Mouse (Mus musculus): ENCODE results near the gene Xcl1. TPM values are rescaled to one million over a fixed set of nuclear protein-coding genes. Genes with fewer than 3 reads are reported as not detected.
"Not testable (repeated sequence)": the region's sequence is repeated elsewhere in the genome, so short reads cannot be mapped to it uniquely, and the experiment has no call there.

Xcl1 gene
- total RNA-seq (2021): not detected
- long read RNA-seq, experiment 1: 0 reads
- long read RNA-seq, experiment 2: 0 reads

DNA sequence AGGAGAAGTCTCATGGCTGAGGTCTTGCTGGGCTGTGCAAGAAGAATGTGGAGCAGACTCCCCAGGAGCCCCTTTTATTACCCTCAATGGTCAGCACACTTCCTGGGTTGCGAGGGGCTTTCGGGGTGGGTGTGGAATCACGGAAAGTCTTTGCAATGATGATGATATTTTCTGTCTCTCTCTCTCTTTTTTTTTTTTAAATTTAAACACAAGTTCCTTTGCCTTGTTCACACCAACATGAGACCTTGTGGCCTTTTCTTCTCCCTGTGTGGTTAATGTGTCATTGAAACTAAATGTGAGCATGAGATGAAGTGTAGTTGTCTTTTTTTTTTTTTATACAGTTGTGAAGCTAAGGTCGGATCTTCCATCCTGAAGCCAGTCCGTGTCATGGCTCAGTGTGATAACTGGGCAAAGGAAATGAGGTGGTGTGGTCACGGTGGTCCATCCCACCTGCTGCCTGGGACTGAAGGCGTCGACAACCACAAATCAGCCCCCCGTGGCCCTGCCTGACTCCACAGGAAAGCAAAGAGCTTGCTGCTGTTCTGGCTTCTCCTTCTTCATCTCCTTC lies at the start of gene Xcl1:
Xcl1 (minus strand) TSS at position 51 of the 568 bp plus-strand sequence.
- DNase-seq: no peak

DNA sequence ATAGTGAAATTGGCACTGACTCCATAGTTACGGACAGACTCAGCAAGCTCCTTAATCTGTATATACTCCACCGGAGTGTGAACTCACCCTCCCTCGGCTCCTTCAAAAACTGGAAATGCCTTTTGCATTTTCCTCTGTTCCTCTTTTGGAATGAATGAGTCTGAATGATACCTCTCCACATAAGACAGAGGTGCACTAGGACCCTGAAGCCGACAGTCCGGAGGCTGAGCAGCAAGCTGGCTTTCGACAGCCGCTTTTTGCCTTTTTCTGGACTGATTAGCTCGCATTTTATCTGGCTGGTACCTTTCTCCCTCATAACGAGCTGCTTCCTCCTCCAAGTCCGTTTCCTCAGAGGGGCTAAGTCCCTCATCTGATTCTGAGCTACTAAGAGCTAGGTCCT lies 49.4 kb upstream of the Xcl1 start:
- not testable (repeated sequence) for DNase-seq

- DNase-seq: no peak
Measured at GRCm38 (mm10) chr1:164977351-164977750, 42.0 kb upstream of the Xcl1 start.

- no peak for DNase-seq
Measured at GRCm38 (mm10) chr1:164975729-164976128, 40.4 kb upstream of the Xcl1 start.

GRCm38 (mm10) chr1:164975276-164975675 lies 39.9 kb upstream of the Xcl1 start:
- DNase-seq: no peak

- DNase-seq: no peak
Measured at GRCm38 (mm10) chr1:164973790-164974189, 38.5 kb upstream of the Xcl1 start.

- DNase-seq: no peak
Measured at GRCm38 (mm10) chr1:164973341-164973740, 38.0 kb upstream of the Xcl1 start.

DNA sequence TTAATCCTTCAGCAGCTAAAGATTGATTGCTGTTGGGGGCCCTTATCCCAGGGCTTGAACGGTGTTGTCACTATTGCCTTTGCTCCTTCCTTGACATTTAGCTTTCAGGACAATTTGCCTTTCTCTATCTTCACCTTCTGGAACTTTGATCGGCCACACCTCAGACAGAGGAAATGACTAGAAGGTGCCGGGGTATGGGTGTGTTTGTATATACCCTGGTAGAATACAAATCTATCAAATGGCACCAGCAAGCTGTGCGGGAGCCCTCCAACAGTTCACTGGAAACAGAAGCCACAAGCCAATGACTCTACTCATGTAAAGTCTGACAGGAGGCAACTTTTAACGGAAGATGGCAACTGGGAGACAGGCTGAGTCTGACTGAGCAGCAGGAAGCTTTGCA lies 37.4 kb upstream of the Xcl1 start:
- DNase-seq: no peak

- DNase-seq: no peak
Measured at GRCm38 (mm10) chr1:164966095-164966698, 30.9 kb upstream of the Xcl1 start.

- DNase-seq: no peak
Measured at GRCm38 (mm10) chr1:164960610-164961009, 25.3 kb upstream of the Xcl1 start.

DNA sequence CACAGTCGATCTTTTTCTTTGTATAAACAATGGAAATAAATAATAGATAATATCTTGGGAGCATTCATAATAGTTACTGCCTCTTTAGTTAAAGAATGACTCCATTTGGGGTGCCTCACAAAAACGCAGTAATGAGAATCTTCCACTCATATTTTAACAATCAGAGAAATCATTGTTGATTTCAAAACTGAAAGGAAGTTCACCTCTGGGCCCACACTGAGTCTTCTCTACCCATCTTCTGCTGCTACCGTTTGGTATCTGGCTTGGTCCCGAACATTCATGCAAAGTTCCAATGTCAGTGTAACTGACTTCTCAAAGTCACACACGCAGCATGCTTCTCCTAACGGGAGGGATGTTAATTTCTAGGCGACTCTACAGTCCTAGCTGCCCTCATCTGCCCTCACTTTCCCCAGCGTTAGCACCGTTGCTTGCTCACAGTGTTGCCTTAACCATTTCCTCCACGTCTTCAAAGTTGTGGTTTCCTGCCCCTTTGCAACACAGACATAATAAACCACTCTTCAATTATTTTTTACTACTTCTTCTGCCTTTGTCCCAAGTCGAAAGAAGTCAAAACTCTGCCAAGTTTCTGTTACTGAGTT lies 24.6 kb upstream of the Xcl1 start:
- DNase-seq: no peak

DNA sequence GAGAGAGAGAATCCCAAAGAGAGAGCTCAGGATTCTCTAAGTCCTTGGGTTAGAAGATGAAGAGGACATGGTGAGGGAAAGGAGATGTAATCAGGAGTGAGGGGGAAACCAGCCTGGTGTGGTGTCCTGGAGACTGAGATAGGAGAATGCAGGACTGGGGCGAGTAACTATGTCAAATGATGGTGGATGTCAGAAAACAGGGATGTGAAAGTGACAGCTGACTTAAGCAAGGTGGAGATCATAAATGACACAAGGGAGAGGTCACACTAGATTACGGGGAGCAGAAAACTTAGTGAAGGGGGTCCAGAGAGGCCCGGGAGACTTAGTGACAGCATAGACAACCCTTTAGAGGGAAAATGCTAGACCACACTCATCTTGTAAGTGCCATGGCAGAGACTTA lies 23.8 kb upstream of the Xcl1 start:
- no peak for DNase-seq

GRCm38 (mm10) chr1:164957974-164958373 lies 22.6 kb upstream of the Xcl1 start:
- no peak for DNase-seq

GRCm38 (mm10) chr1:164956725-164957399 lies 21.5 kb upstream of the Xcl1 start:
- DNase-seq: no peak

- DNase-seq: no peak
Measured at GRCm38 (mm10) chr1:164955452-164956196, 20.3 kb upstream of the Xcl1 start.

DNA sequence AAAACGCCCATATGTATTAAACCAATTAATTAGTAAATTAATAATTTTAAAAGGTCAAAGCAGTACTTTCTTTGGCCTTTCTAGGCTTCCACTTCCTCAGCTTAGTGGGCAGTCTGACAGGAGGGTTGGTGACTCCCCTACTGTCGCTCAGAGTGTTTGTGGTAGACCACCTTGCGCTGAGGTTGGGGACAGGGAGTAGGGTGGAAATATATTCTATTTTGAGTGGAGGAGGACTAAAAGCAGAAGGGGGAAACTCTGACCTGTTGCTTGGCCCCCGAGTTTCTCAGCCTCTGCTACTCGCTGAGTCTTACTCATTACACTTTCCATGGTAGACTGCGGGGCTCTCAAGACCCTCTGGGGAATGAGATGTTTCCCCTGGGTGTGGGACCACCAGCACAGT lies 18.2 kb upstream of the Xcl1 start:
- DNase-seq: no peak

DNA sequence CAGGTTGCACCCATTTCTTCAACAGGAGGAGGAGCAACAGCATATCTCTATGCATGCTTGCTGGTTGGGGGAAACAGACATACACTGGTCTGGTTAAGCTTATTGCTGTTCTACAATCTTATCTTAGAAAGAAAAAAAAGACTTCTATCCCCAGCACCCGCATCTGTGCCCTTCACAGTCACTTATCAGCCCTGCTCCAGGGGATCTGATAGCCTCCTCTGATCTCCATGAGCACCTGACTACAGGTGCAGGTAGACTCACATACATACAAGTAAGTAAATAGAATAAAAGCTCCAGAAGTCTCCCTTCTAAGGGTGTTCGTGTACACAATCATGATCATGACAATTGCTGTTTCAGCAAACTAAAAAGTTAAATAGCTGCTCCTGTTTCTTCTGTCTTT lies 733 bp upstream of the Xcl1 start:
- DNase-seq: no peak

DNA sequence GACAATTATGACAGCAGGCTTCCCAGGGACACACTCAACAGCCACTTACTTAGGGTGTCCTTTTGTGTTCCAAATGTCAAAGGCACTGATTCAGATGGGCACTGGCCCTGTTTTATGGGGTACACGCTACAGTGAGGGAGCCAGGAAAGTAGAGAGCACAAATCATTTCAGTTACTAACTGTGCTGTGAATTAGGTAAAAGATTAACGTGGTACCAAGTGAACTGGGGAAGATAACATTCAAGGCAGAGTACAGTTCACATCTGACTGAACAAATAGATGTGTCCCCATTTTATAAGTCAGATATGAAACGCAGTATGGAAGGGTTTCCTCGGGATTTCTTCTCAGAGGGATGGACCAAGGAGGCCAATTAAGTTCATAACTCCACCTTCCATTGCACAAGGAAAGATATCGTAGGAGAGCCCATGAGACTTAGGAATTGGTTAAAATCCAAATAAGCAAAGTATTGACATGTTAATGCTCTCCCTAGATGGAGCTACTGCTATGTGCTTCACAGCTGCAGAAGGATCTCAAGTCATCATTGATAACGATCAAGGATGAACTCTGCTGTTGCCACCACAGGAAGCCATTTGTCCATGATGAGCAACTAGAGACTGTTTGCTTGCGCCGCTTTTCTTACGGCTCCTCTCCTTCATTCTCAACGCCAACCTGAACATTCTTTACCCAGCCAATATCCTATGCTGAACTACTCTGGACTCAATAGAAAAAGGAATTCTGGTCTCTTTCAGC lies 1.7 kb downstream of the Xcl1 start:
- no peak for DNase-seq

DNA sequence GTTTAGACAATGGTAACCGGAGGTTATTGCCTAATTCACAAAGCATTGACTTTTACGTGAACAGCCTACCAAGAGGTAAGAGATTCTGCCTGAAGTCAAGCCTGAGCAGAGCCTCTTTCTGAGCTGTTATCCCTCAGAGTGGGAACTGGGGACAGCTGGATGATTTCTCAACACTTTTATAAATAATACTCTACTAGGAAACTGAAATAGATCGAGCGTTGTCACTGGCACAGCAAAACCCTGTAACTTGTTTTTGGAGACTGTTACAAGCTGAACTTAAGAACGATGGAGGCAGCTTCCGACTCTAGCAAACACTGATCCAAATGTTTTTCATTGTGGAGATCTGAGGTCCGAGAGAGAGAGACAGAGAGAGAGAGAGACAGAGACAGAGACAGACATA lies 4.2 kb downstream of the Xcl1 start:
- DNase-seq: no peak

DNA sequence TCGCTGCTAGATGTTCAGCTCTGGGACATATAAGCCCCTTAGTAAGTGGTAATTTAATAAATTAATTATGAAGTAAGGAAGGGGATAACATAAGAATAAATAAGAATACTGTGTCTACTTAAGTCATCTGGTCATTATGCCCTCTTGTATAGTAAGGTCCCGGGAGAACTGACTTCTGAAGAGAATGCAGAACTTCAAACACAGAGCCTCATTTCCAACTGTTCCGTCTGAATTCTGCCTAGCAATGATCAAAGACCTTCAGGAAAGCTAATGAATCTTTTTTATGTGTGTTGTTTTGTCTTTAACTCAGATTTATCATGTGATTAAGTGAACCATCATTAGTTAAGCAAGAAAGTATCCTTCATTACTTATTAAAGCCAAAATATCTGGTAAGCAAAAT lies 5.3 kb downstream of the Xcl1 start:
- no peak for DNase-seq

- no peak for DNase-seq
Measured at GRCm38 (mm10) chr1:164926534-164927160, 8.7 kb downstream of the Xcl1 start.

Measured in gastrocnemius, postnatal 25 days (tissue).